Mouse (Mus musculus) heart, postnatal 36 days (tissue): ENCODE data around the gene Nfyb. TPM values are rescaled to one million over a fixed set of nuclear protein-coding genes. Genes with fewer than 3 reads are reported as not detected.
A peak's percentile ranks its signal among the peaks of the same experiment; 100 is the strongest.

Experiments used
- DNase-seq, 2 experiments: peaks; one replicate each; pipeline ENCODE4 v3.0.0; 2021 to 2022
- intact Hi-C: fragments of 180-260 bp; cut with DNase I; formaldehyde crosslinking; loops from one replicate; pipeline ENCODE4 v1.15.1; 2025
- total RNA-seq, 2 experiments: library from RNA; stranded (reverse); gene quantifications; 2 replicates each; pipeline ENCODE4 v1.2.3; 2021

Gene Nfyb
- 10 to 100 TPM; 13.3 to 15.5 TPM for total RNA-seq

GRCm38 (mm10) chr10:82763840-82764631 is at the start of gene Nfyb:
TSS of gene Nfyb (minus strand) at chr10:82764144.
- intact Hi-C loops, result loop anchor here (2.0 kb wide), 2 partner anchors 95 to 97 kb away; no protein-coding TSS in a partner anchor
- DNase-seq, result peak; percentile 97 to 98

DNA sequence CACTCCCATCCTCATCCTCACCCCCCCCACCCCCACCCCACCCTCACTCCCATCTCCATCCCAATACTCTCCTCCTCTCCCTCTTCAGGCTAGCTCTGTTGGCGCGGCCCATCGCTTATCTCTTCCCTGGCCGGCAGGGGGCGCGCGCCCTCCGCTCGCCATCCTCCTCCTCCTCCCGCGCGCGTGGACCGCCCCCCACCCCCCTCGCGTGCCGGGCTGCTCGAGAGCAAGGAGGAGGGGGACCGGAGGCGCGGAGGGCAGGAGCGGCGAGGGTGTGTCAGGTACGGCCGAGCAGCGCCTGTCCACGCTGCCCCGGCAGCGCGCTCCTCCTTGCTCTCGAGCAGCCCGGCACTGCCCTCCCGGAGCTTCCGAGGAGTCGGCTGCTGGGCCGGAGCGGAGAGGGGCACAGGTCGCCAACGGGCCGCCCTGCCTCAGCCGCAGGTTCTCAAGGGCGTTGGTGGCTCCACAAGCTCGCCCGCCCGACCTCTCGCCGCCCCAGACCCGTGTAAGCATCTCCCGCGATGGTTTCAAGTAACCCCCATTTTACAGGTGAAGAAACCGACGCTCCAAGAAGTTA is 48.0 kb upstream of the Nfyb start:
- DNase-seq, result peak; percentile 76 to 82
- intact Hi-C loops, result loop anchor here (1.0 to 10.0 kb wide), 3 partner anchors 49 to 383 kb away; no protein-coding TSS in a partner anchor

DNA sequence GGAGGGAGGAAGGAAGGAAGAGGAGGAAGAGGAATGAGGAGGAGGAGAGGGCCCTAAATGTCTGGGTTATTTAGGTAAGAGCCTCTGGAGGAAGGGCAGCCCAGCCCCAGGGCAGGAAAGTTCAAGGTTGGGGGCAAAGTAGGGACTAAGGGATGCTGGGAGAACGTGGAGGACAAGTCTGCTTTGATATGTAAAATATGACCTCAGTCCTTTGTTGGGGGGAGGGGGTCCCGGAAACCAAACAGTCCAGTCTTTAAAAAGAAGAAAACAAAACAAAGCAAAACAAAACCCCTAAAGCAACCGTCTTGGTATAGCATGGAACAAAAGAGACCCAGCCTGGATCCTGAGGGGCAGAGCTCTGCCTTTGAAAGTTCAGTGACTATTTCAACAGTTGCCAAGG is 45.4 kb upstream of the Nfyb start:
- intact Hi-C loops, result no loop called here
- DNase-seq, result no peak

- DNase-seq, result no peak
- intact Hi-C loops, result no loop called here
Observed at GRCm38 (mm10) chr10:82808891-82809290, 44.9 kb upstream of the Nfyb start.

- no peak for DNase-seq
- intact Hi-C loops, result no loop called here
Observed at GRCm38 (mm10) chr10:82808155-82808554, 44.2 kb upstream of the Nfyb start.

- intact Hi-C loops, result no loop called here
Observed at GRCm38 (mm10) chr10:82807238-82807637, 43.3 kb upstream of the Nfyb start.

DNA sequence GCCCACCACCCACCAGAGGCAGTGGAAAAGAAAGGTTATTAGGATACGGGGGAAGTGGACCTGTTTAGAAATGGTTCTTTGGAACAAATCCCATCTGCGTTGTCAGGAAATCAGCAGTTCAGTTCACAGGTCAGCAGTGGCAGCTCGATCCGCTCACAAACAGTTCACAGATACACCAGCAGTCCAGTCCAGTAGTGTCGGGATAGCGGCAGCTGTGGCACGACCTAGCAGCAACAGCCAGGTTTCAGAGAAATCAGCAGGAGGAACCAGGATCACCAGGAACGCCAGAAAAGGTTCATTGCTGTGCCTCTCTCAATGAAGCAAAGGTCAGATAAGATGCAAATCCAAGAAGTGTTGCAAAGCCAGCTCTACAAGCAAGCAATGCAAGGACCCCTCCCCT is 42.5 kb upstream of the Nfyb start:
- intact Hi-C loops, result no loop called here
- DNase-seq, result no peak

More at GRCm38 (mm10) chr10:82807238-82807637, 43.3 kb upstream of the Nfyb start:
- DNase-seq, result peak; percentile 10 to 12

GRCm38 (mm10) chr10:82805111-82805510 is 41.2 kb upstream of the Nfyb start:
- intact Hi-C loops, result no loop called here
- DNase-seq, result no peak

GRCm38 (mm10) chr10:82804396-82804795 is 40.5 kb upstream of the Nfyb start:
- no peak for DNase-seq
- intact Hi-C loops, result no loop called here

DNA sequence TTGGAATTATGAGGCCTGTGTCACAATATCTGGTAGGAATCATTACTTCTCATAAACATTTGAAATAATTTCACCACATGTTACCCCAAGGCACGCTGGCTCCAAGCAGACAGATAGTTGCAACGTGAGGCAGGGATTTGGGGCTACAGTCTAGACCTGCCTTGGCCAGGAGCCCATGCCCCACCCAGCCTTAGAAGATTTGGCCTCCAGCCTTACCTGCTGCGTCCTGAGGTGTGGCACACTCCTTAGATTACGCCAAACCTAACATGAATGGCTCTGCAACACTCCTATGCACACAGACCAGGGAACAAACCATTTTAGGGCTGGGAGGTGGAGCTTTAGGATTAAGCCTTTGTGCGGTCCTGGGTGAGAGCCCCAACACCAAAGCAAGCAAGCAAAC is 36.1 kb upstream of the Nfyb start:
- DNase-seq, result no peak
- intact Hi-C loops, result no loop called here

- intact Hi-C loops, result loop anchor here (5.0 kb wide), 2 partner anchors 59 to 104 kb away; no protein-coding TSS in a partner anchor
Observed at GRCm38 (mm10) chr10:82798312-82798933, 34.5 kb upstream of the Nfyb start.

GRCm38 (mm10) chr10:82797119-82797491 is 33.2 kb upstream of the Nfyb start:
- intact Hi-C loops, result loop anchor here (5.0 kb wide), 2 partner anchors 60 to 105 kb away; no protein-coding TSS in a partner anchor

More at GRCm38 (mm10) chr10:82798312-82798933, 34.5 kb upstream of the Nfyb start:
- DNase-seq, result no peak

GRCm38 (mm10) chr10:82796471-82797118 is 32.7 kb upstream of the Nfyb start:
- intact Hi-C loops, result loop anchor here (5.0 kb wide), 2 partner anchors 61 to 106 kb away; no protein-coding TSS in a partner anchor
- no peak for DNase-seq

More at GRCm38 (mm10) chr10:82797119-82797491, 33.2 kb upstream of the Nfyb start:
- no peak for DNase-seq

DNA sequence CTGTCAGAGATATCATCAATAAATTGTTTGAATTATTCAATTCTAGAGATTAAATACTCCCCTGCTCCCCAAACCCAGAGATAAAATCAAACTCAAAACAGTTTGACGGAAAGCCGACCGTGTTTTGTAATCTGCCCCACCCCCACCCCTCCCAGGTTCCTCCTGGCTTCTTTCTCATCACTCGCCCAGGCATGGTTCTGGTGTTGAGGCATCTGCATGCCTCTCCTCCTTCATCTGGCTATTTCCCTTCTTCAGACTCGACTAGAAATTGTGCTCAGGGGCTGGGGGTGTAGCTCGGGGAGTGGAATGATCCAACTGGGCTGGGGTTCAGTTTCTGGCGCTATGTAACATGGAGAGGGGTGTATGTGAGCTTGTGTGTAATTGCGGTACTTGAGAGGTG is 31.8 kb upstream of the Nfyb start:
- DNase-seq, result no peak
- intact Hi-C loops, result loop anchor here (5.0 kb wide), 2 partner anchors 62 to 107 kb away; no protein-coding TSS in a partner anchor

GRCm38 (mm10) chr10:82795071-82795731 is 31.3 kb upstream of the Nfyb start:
- DNase-seq, result peak; percentile 51 to 60
- intact Hi-C loops, result loop anchor here (5.0 kb wide), 2 partner anchors 62 to 107 kb away; no protein-coding TSS in a partner anchor

- no peak for DNase-seq
- intact Hi-C loops, result no loop called here
Observed at GRCm38 (mm10) chr10:82792311-82792710, 28.4 kb upstream of the Nfyb start.

DNA sequence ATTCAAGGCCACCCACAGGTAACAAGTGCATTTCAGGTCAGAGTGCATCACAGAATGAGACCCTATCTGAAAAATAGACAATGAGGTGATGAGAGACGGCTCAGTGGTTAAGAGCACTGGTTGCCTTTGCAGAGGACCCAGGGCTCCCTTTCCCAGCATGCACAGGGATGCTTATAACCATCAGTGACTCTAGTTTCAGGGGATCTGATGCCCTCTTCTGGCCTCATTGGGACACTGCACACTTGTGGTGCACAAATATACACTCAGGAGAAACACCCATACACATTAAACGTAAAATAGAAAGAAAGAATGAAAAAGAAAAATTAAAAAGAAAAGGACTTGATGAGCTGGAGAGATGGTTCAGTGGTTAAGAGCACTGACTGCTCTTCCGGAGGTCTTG is 27.8 kb upstream of the Nfyb start:
- intact Hi-C loops, result no loop called here
- no peak for DNase-seq

- intact Hi-C loops, result no loop called here
- no peak for DNase-seq
Observed at GRCm38 (mm10) chr10:82790504-82790903, 26.6 kb upstream of the Nfyb start.

GRCm38 (mm10) chr10:82789181-82789580 is 25.2 kb upstream of the Nfyb start:
- intact Hi-C loops, result no loop called here

GRCm38 (mm10) chr10:82782472-82782871 is 18.5 kb upstream of the Nfyb start:
- intact Hi-C loops, result no loop called here
- DNase-seq, result no peak

More at GRCm38 (mm10) chr10:82789181-82789580, 25.2 kb upstream of the Nfyb start:
- no peak for DNase-seq
